Mouse (Mus musculus): ENCODE results near the gene Mlx.
"Not testable (repeated sequence)": the region's sequence is repeated elsewhere in the genome, so short reads cannot be mapped to it uniquely, and the experiment has no call there.

The Mlx gene

DNA sequence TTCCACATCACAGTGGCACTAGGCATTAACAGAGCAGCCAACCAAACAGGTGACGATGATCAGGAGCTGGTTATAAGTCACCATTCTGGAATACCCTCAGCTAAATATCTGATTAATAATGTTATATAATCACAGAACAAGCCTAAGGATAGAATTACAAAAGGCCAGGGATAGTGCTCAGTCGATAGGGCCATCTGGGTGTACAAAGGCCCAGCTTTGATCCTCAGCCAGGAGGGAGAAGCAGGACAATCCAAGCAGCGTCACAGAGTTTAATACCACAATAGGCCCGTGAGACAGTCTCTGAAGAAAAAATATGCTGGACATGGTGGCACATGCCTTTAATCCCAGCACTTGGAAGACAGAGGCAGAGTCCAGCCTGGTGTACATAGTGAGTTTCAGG, 22.3 kb downstream of the Mlx start:
- DNase-seq: no peak

DNA sequence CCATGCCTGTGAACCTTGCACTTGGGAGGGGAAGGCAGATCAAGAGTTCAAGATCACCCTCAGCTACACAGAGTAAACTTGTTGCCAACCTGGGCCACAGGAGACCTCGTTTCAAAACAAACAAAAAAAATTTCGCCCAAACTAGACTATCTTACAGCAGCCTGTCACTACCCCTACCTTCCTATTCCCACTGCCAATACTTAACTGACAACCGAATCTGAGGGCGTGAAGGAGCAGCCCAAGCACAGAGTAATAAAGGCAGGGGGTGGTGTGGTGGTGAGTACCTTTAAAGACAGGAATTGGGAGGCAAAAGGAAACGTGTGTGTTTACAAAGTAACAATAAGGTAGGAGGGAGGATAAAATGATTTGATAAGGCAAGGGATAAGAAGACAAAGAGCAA, 23.6 kb downstream of the Mlx start:
- no peak for DNase-seq

GRCm38 (mm10) chr11:101111178-101111577, 24.1 kb downstream of the Mlx start:
- no peak for DNase-seq

DNA sequence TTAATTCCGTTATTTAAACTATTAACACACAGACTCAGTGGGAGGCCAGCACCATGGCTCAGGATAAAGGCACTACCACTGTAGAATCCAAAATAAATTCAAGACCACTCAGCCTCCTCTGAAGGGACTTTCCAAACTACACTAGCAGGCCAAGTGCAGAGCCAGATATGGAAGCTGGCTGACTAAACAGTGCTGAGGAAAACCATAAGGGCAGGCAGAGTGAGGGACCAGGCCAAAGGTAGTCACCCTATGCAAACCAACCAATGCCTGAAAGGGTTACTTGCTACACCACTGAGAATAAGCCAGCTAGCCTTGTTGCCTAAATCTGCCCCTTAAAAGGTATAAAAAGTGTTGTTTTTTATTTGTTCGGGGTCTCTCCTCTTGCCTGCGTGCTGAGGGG, 25.1 kb downstream of the Mlx start:
- no peak for DNase-seq

GRCm38 (mm10) chr11:101115564-101115963, 28.5 kb downstream of the Mlx start:
- no peak for DNase-seq

DNA sequence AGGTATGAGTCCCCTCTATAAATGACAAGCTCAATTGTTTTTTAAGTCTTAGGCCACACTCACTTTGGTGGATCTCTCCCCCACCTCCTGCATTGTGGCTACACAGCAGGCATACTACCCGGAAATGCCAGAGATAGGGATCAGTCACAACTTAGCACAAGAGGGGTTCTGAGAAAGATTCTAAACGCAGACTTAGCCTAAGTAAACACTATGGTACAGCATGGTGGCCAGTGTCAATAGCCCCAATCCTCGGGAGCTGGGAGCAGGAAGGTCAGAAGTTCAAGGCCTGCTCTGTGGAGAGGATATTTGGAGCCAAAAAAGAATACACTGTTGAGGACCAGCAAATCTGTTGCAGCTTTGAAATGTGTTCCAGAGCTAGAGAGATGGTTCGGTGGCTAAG, 31.0 kb downstream of the Mlx start:
- no peak for DNase-seq

DNA sequence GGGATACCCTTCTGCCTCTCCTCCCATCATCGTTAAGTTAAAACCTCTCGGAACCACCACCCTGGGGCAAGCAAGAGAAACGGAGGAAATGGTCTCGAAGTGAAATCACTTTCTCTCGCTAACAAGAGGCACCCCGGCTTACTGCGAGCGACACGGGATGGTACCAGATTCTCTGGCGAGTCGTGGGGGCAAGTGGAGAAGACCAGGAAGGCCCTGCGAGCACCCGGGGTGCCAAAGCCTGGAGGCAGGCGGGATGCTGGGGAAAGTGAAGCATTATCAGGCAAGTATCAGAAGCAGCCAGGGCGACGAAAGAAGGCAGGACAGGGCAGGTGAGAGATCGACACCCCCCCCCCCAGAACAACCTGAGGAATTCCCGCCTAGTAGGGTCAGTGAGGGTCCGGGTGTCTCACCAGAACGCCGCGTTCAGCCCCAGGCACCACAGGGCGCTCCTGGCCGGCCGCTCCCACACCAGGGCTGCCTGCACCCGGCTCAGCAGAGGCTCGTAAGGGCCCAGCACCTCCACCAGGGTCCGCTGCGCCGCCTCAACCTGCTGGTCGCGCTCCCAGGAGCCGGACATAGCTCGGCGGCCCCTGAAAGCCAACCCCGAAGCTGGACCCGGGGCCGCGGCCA, 32.2 kb downstream of the Mlx start:
- no peak for DNase-seq

DNA sequence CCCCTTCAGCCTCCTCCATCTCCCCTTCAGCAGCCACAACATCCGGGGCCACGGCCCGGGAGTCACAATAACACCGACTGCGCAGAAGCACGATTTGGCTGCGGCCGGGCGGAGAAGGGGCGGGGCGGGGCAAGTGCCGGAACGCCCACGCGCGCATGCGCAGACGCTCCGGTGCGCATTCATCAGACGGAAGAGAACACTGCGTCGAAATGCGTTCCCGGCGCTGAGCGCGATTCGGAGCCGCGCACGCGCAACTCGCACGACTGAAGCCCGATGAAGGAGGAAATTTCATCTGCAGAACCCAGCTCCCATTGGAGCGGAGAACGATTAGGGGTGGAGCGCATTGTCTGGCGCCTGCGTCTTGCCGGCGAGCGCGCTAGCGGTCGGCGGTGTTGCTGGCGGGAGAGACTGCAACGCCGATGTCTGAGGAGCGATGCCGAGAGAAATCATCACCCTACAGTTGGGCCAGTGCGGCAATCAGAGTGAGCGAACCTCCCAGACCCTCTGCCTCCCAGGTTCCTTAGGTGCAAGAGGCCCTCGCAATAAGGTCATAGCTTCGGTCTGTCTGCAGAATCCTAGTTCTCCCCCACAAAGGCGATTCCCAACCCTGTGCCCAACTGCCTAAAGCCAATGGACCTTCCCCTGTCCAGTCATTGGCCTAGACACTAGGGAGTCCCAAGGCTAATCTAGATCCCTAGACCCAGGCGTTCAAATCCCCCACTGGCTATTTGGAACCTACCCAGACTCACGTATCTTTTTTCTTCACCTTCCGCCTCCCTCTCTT, 32.9 kb downstream of the Mlx start, which contains the start of the genes Retreg3 and Tubg1:
TSS of gene Retreg3 (minus strand) at position 133 of the 784 bp plus-strand sequence.
TSS of gene Tubg1 (plus strand) at position 178 of the 784 bp plus-strand sequence.
- DNase-seq: peak; percentile 98

GRCm38 (mm10) chr11:101120545-101121188, 33.6 kb downstream of the Mlx start:
- DNase-seq: no peak

- DNase-seq: not testable (repeated sequence)
Observed at GRCm38 (mm10) chr11:101124494-101124893, 37.4 kb downstream of the Mlx start.

GRCm38 (mm10) chr11:101125008-101125407, 37.9 kb downstream of the Mlx start:
- DNase-seq: not testable (repeated sequence)

DNA sequence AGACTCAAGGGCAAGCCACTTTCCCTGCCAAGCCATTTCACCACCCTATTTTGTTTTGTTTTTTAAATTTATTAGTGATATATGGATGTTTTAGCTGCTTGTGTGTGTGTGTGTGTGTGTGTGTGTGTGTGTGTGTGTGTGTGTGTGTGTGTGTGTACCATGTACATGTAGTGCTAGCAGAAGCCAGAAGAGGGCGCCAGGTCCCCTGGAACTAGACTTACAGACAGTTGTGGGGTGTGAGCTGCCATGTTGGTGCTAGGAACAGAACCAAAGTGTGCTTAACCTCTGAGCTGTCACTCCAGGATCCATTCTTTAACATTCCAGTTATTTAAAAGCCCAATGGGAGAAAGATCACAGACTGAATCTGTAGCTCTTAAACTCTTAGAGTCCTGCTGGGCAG, 40.0 kb downstream of the Mlx start:
- DNase-seq: no peak

GRCm38 (mm10) chr11:101128996-101129577, 42.0 kb downstream of the Mlx start:
- DNase-seq: peak; percentile 90

- no peak for DNase-seq
Observed at GRCm38 (mm10) chr11:101130056-101130756, 43.1 kb downstream of the Mlx start.

DNA sequence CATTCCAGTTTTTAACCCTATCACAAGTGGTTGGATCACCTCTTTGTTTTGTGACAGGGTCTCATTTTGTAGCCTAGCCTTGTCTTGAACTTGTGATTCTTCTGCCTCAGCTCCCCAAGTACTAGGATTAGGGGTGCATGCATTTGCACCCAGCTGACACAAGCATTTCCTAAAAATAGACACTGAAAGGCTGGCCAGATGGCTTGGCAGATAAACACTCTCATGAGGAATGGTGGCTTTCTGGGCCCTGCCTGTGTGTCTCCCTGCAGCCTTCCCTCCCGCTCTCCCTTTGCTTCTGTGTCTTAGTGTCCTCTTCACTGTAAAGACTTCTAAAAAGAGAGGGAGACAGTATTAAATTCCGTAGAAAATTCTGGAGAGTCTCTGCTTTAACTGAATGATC, 44.1 kb downstream of the Mlx start:
- peak; percentile 84 for DNase-seq

DNA sequence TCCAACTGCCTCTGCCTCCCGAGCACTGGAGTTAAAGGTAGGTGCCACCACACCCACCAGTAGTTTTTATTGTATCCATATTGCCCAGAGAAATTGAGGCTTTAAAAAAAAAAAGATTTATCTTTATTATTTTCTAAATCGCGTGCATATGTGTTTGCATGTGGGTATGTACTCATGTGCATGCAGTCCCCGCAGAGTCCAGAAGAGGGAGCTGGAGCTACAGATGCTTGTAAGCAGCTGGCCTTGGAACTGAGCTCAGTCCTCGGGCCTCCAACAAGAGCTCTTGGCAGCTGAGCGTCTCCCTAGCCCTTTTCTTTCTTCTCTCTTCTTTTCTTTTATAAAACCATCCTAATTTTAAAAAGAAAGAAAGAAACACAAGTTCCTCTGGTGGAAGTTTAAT, 44.6 kb downstream of the Mlx start:
- DNase-seq: no peak

DNA sequence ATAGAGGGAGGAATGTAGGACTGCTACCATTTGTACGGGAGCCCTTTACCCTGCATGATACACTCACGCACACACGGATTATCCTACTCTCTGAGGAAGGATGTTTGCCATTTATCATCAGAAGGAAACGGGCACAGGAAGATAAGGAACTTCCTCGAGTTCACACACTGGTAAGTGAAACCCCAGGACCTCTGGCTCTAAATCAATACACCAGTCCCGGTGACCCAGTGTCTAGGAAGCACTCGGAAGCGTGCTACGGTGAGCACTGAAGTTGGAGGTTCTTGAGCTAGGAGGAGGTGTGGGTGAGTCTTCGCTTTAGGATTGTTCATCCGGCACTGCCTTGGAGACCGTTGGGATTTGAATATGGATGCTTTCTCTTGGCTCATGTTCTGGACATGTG, 46.0 kb downstream of the Mlx start:
- no peak for DNase-seq

DNA sequence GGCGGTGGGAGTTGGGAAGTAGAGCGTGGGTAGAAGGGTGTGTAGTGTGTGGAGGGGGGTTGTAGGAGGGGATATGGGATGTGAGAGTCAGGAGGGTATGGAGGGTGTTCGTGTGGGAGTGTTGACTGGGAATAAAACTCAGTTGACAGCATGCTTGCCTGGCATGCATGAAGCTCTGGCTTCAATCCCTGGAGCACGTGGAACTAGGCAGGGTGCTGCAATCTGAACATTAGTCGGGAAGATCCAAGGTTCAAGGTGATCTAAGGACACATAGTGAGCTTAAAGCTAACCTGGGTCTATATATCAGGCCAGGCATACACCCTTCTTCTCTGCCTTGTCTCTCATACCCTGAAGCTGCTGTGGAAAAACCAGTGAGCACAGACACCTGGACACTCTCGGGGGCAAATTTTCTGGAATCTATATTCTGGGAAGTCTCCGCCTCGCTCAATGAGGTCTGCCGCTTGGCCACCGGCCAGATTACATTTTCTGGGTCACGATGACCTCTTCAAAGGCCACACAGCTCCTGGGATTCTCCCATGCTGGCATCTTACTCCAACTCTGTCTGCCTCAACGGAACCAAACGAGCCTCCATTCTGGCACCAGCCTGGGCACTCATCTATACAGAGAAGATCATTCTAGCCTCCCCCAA, 47.3 kb downstream of the Mlx start:
- DNase-seq: no peak

DNA sequence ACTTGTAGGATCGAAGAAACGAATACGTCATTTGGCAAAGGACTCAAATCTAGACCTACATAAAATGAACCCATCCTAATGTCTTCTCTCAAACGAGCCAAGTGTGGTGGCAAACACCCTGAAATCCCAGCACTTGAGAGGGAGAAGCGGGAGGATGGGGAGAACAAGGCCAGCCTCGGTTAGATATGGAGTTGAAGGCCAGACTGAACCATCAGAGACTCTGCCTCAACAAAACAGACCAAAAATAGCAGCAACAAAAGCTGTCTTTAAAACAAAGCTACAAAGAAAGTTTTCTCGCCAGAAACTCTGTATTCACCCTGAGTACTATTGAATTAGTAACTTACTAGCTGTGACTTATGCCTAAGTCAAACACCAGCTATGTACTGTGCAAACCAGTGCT, 49.9 kb downstream of the Mlx start:
- no peak for DNase-seq

- DNase-seq: no peak
Observed at GRCm38 (mm10) chr11:101138536-101139181, 51.6 kb downstream of the Mlx start.

- no peak for DNase-seq
Observed at GRCm38 (mm10) chr11:101140164-101140819, 53.2 kb downstream of the Mlx start.
